Mouse (Mus musculus) G1E (cell line): ENCODE measurements around the gene Grb2.

Experiments used
- CTCF ChIP-seq: IDR thresholded peaks from 2 replicates; pipeline ENCODE4 v1.5.1; 2012; ENCODE audit warnings: low read depth, low read length, inconsistent platforms, mixed read lengths
- POLR2AphosphoS5 ChIP-seq: IDR thresholded peaks from 2 replicates; pipeline ENCODE4 v1.6.1; 2012; ENCODE audit warnings: low read depth, low read length, inconsistent platforms; ENCODE audit not compliant: insufficient replicate concordance

DNA sequence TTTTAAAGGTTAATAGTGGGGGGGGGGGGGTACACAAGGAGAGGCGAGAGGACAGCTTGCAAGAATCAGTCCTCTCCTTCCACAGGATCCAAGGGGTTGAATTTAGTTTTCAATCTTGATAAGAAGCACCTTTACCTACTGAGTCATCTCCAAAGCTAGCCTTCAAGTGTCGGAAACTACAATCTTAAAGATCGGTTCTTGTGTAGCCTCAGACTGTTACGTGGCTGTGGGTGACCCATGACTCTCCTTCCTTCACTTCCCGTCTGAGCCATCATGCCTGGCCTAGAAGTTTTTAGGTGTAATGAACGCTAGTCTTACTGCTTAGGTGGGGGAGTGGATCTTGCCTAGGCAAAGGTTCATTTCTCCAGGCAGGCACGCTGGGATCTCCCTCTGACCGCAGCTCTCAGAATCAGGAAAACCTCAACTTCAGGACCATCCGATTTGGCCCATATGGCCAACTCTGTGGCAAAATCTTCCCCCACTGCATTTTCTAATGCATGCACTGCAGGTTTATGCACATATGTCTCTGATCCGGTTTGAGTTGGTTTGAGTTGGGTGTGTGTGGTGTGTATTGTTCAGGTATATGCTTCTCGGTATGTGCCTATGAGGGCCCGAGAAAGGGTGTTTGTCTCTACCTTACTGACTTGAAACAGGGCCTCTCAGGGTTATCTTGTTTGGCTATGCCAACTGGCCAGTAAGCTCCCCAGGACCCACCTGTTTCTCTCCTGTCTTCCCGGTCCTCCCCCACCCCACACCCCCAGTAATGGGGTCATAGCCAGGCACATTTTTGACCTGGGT is 78.5 kb downstream of the Grb2 start:
- TF ChIP-seq CTCF (no peak), POLR2AphosphoS5 (no peak)
